Mouse (Mus musculus) neutrophil, adult 83 days (primary cell): ENCODE measurements around the gene Rhou. TPM values are rescaled to one million over a fixed set of nuclear protein-coding genes. Genes with fewer than 3 reads are reported as not detected.

Experiments used
- total RNA-seq, 2 experiments: library from RNA; stranded (reverse); gene quantifications; one replicate each; pipeline ENCODE4 v1.2.4; 2023

Gene Rhou
- 10 to 100 TPM; 47.8 to 49.2 TPM for total RNA-seq

GRCm38 (mm10) chr8:123653308-123653993 lies at the start of gene Rhou:
TSS of gene Rhou (plus strand) at chr8:123653929.

Other genes starting within 250 kb of the Rhou start
- not detected for gene Mc1r, start 246.8 kb upstream of the Rhou start, total RNA-seq
- under 1 TPM in 1 of 2 experiments, not detected in 1; 0.55 TPM for gene Tubb3, start 242.5 kb upstream of the Rhou start, total RNA-seq
- gene Def8, start 230.4 kb upstream of the Rhou start, total RNA-seq, result 10 to 100 TPM; 41.2 to 44.3 TPM
- gene Afg3l1, start 176.0 kb upstream of the Rhou start, total RNA-seq, result 10 to 100 TPM; 30.9 to 34.3 TPM
- not detected for gene Dbndd1, start 138.5 kb upstream of the Rhou start, total RNA-seq
- 1 to 10 TPM; 1.6 to 2.2 TPM for gene Gas8, start 135.1 kb upstream of the Rhou start, total RNA-seq
- gene Rab4a, start 152.1 kb downstream of the Rhou start, total RNA-seq, result under 1 TPM; 0.64 to 0.96 TPM
- 1 to 10 TPM; 5.4 to 5.7 TPM for gene Ccsap, start 206.3 kb downstream of the Rhou start, total RNA-seq
- 1 to 10 TPM; 2.0 to 4.7 TPM for gene Acta1, start 240.8 kb downstream of the Rhou start, total RNA-seq